Mouse (Mus musculus) stomach, embryonic 14.5 days (tissue): Measurements from ENCODE around the gene Grin2b. TPM values are rescaled to one million over a fixed set of nuclear protein-coding genes. Genes with fewer than 3 reads are reported as not detected.

ENCODE experiments used
- ATAC-seq: fragments of 200-750 bp; cut with Nextera tagmentation; 2 replicates; pipeline ENCODE4 v1.8.0; 2017; ENCODE audit warnings: low read depth, moderate TSS enrichment; ENCODE audit not compliant: insufficient number of reproducible peaks, insufficient read depth, low FRiP score
- H3K27ac ChIP-seq: fragments of 300-500 bp; sonication (generic); 2 replicates; pipeline ENCODE4 v1.5.1; 2014; ENCODE audit warnings: mild to moderate bottlenecking, low read length, moderate library complexity, mixed read lengths
- H3K27me3 ChIP-seq: fragments of 300-500 bp; sonication (generic); 2 replicates; pipeline ENCODE4 v1.6.1; 2014; ENCODE audit warnings: low read length, control low read depth, mixed read lengths; ENCODE audit not compliant: control insufficient read depth, insufficient read depth
- H3K36me3 ChIP-seq: fragments of 300-500 bp; sonication (generic); 2 replicates; pipeline ENCODE4 v1.6.1; 2014; ENCODE audit warnings: mild to moderate bottlenecking, control low read depth, low read length, moderate library complexity, mixed read lengths; ENCODE audit not compliant: control insufficient read depth, insufficient read depth
- H3K4me1 ChIP-seq: fragments of 300-500 bp; sonication (generic); 2 replicates; pipeline ENCODE4 v1.6.1; 2014; ENCODE audit warnings: low read length, control low read depth, mixed read lengths; ENCODE audit not compliant: control insufficient read depth, insufficient read depth
- H3K4me2 ChIP-seq: fragments of 300-500 bp; sonication (generic); replicated peaks from 2 replicates; pipeline ENCODE4 v1.6.1; 2014; ENCODE audit warnings: low read depth, low read length, control low read depth
- H3K4me3 ChIP-seq: fragments of 300-500 bp; sonication (generic); 2 replicates; pipeline ENCODE4 v1.5.1; 2014; ENCODE audit warnings: low read depth, low read length, control low read depth
- H3K9ac ChIP-seq: fragments of 300-500 bp; sonication (generic); replicated peaks from 2 replicates; pipeline ENCODE4 v1.6.1; 2014; ENCODE audit warnings: low read depth, mild to moderate bottlenecking, control low read depth, low read length, moderate library complexity, mixed read lengths
- H3K9me3 ChIP-seq: fragments of 300-500 bp; sonication (generic); 2 replicates; pipeline ENCODE4 v1.6.1; 2016; ENCODE audit warnings: low read depth, low read length, control low read depth; ENCODE audit not compliant: control insufficient read depth
- WGBS: fragments of 180-500 bp; shearing (Covaris S2); extraction: QIAGEN DNeasy Blood & Tissue Kit; methylation state at CpG from one replicate; pipeline ENCODE4 v1.1.7; 2014; 5-methylcytosine and 5-hydroxymethylcytosine counted together
- polyA plus RNA-seq: library from polyadenylated mRNA; unstranded; fragments of >200 nt; fragmentation: Nextera tagmentation; extraction: Ambion mirVana; gene quantifications from 2 replicates; pipeline ENCODE4 v1.2.1, GENCODE M21; 2014

Grin2b gene
- polyA plus RNA-seq, 1 experiment from 2014 or later: 1.8 TPM

DNA sequence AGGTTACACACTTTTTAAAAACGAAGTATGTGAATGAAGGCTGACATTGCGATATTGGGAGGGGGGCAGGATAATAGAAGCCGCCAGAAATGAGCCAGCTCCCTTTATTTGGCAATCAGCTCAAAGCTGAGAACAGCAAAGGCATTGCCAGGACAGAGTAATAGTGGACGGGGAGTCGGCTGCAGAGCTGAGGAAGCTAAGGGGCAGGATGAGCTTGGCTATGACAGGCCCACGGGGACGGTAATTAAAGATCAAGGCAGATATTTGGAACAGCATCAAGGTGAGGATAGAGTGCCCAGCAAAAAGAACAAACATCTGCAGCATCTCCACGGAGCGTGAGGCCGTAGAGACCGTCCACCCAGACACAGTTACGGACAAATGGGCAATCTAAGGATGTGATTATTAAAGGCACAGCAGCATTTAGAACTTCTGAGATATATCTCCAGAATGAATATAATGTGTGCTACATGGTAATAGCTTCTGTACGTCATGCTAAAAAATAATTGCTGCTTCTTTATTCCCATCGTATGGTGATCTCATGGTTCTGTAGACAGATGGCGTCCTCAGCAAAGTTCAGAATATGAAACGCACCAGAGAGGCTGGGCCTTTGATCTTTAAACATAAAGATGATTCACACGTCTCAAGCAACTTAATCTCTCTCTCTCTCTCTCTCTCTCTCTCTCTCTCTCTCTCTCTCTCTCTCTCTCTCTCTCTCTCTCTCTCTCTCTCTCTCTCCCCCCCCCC lies 93.1 kb downstream of the Grin2b start:
- Histone ChIP-seq H3K4me3 (no peak overlapping the region), H3K4me2 (no peak overlapping the region), H3K27me3 (no peaks in the 10 kb centered on the region), H3K9me3 (no peaks in the 10 kb centered on the region), H3K4me1 (no peaks in the 10 kb centered on the region), H3K27ac (no peak overlapping the region), H3K9ac (no peak overlapping the region), H3K36me3 (no peaks in the 10 kb centered on the region)
- no peak for ATAC-seq
- WGBS: 68% methylated on average over 17 of the region's 17 CpGs

GRCm38 (mm10) chr6:136072326-136073054 lies 100.8 kb downstream of the Grin2b start:
- ATAC-seq: no peak
- no peaks in the 10 kb centered on the region for H3K36me3 ChIP-seq
- H3K27me3 ChIP-seq: no peaks in the 10 kb centered on the region
- no peak overlapping the region for H3K4me3 ChIP-seq
- H3K9me3 ChIP-seq: no peaks in the 10 kb centered on the region
- 88% methylated on average over 13 of the region's 13 CpGs for WGBS
- no peak overlapping the region for H3K9ac ChIP-seq
- H3K4me2 ChIP-seq: no peak overlapping the region
- H3K27ac ChIP-seq: no peak overlapping the region
- H3K4me1 ChIP-seq: no peaks in the 10 kb centered on the region

GRCm38 (mm10) chr6:136070101-136070500 lies 103.2 kb downstream of the Grin2b start:
- no peaks in the 10 kb centered on the region for H3K36me3 ChIP-seq

DNA sequence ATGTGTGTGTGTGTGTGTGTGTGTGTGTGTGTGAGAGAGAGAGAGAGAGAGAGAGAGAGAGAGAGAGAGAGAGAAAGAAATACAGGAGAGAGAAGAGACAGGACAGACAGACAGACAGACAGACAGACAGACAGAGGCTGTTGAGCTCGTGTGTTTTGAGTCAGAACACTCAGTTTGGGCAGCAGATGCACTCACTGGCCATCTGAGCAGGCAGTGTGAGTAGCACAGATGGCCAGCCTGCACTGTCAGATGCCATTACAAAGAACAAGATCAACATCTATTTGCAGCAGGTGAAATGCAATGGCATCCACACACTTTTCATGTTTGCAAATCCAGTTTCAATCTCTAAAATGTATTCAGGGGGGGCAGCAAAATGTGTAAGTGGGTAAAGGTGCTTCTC lies 120.0 kb downstream of the Grin2b start:
- Histone ChIP-seq H3K36me3 (no peaks in the 10 kb centered on the region), H3K4me2 (no peak overlapping the region), H3K27me3 (no peaks in the 10 kb centered on the region), H3K4me3 (no peak overlapping the region), H3K9me3 (no peaks in the 10 kb centered on the region), H3K4me1 (no peaks in the 10 kb centered on the region), H3K9ac (no peak overlapping the region), H3K27ac (no peak overlapping the region)
- ATAC-seq: no peak
- 45% methylated on average over 1 of the region's 1 CpGs for WGBS

More at GRCm38 (mm10) chr6:136070101-136070500, 103.2 kb downstream of the Grin2b start:
- H3K27ac ChIP-seq: no peak overlapping the region
- no peak overlapping the region for H3K4me2 ChIP-seq
- H3K9me3 ChIP-seq: no peaks in the 10 kb centered on the region
- ATAC-seq: no peak
- no peaks in the 10 kb centered on the region for H3K4me1 ChIP-seq
- 89% methylated on average over 7 of the region's 7 CpGs for WGBS
- no peak overlapping the region for H3K9ac ChIP-seq
- no peak overlapping the region for H3K4me3 ChIP-seq
- no peaks in the 10 kb centered on the region for H3K27me3 ChIP-seq

DNA sequence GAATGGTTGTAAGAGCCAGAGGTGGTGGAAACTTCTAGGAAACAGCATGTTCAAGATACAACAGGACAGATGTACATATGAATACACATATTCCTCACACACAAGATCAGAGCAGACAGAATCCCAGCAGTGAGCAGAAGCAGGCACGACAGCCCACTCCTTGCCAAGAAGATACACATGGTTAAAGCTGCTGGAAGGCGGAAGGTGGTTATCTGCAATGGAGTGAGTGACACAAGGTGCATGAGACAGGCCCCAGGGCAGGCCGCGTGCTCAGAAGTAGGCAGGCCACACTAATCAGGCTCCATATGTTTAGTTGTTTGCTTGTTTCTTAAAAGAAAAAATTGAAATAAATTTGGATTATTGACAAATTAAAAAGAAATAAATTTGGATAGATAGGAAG lies 123.0 kb downstream of the Grin2b start:
- H3K36me3 ChIP-seq: no peaks in the 10 kb centered on the region
- no peak overlapping the region for H3K4me2 ChIP-seq
- H3K27ac ChIP-seq: no peak overlapping the region
- 82% methylated on average over 4 of the region's 4 CpGs for WGBS
- no peaks in the 10 kb centered on the region for H3K27me3 ChIP-seq
- H3K4me1 ChIP-seq: no peaks in the 10 kb centered on the region
- no peak overlapping the region for H3K9ac ChIP-seq
- no peaks in the 10 kb centered on the region for H3K9me3 ChIP-seq
- H3K4me3 ChIP-seq: no peak overlapping the region
- ATAC-seq: no peak

GRCm38 (mm10) chr6:136048084-136048483 lies 125.2 kb downstream of the Grin2b start:
- WGBS: 85% methylated on average over 2 of the region's 2 CpGs
- Histone ChIP-seq H3K4me1 (no peaks in the 10 kb centered on the region), H3K27me3 (no peaks in the 10 kb centered on the region)

DNA sequence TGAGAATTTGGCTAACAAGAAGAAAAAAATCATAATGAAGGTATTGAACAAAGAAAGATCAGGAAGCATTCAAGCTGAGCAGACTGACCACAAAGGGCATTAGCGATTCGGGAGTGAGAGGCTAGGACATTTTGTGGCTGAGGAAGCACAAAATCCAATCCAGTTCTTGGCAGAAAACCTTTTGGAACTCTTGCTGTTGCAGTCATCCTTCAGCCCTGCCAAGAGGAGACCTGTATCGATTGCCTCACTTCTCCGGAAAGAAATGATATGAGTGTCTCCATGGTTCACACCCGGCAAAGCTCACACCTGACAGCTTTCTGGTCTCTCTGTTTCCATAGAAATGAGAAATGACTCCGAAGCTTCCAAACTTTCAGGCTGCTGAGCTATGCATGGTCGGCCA lies 127.2 kb downstream of the Grin2b start:
- H3K4me2 ChIP-seq: no peak overlapping the region
- 77% methylated on average over 7 of the region's 7 CpGs for WGBS
- no peak overlapping the region for H3K9ac ChIP-seq
- no peak for ATAC-seq
- H3K27ac ChIP-seq: no peak overlapping the region
- H3K4me3 ChIP-seq: no peak overlapping the region
- H3K27me3 ChIP-seq: no peaks in the 10 kb centered on the region
- no peaks in the 10 kb centered on the region for H3K4me1 ChIP-seq
- H3K36me3 ChIP-seq: no peaks in the 10 kb centered on the region
- H3K9me3 ChIP-seq: no peaks in the 10 kb centered on the region

More at GRCm38 (mm10) chr6:136048084-136048483, 125.2 kb downstream of the Grin2b start:
- Histone ChIP-seq H3K4me3 (no peak overlapping the region), H3K9ac (no peak overlapping the region), H3K36me3 (no peaks in the 10 kb centered on the region), H3K9me3 (no peaks in the 10 kb centered on the region), H3K27ac (no peak overlapping the region), H3K4me2 (no peak overlapping the region)
- ATAC-seq: no peak

DNA sequence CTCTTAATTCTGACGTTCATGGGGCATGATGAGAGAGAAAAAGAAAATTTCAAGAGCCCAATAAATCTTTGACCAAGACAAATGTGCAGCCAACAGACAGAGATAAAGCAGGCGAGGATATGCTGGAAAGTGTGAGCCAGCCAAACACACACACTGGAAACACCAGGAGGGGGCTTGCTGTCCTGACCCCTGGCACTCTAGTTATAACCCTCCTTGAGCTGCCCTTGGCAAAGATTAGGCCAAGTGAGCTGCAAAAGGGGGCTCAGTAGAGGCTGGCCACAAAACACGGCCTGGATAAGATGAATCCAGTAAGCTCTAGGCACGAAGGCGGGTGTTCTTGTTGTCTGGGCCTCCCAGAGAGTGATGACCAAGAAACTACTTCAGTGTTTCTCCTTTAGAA lies 128.8 kb downstream of the Grin2b start:
- Histone ChIP-seq H3K9ac (no peak overlapping the region), H3K27ac (no peak overlapping the region), H3K4me2 (no peak overlapping the region), H3K36me3 (no peaks in the 10 kb centered on the region), H3K4me3 (no peak overlapping the region), H3K4me1 (no peaks in the 10 kb centered on the region), H3K9me3 (no peaks in the 10 kb centered on the region), H3K27me3 (no peaks in the 10 kb centered on the region)
- WGBS: 73% methylated on average over 5 of the region's 5 CpGs
- ATAC-seq: no peak
